Mouse (Mus musculus) olfactory bulb, adult 2 months (tissue): ENCODE results near the gene Frmd4b.

Experiments used
- CTCF ChIP-seq: fragments of 200-500 bp; IDR thresholded peaks from 2 replicates; pipeline ENCODE4 v1.5.1; 2012; ENCODE audit warnings: low read depth, mild to moderate bottlenecking, low read length, moderate library complexity; ENCODE audit not compliant: insufficient read depth
- POLR2A ChIP-seq: fragments of 200-500 bp; IDR thresholded peaks from 2 replicates; pipeline ENCODE4 v1.6.1; 2012; ENCODE audit warnings: mild to moderate bottlenecking, low read depth, low read length, moderate library complexity; ENCODE audit not compliant: insufficient read depth

DNA sequence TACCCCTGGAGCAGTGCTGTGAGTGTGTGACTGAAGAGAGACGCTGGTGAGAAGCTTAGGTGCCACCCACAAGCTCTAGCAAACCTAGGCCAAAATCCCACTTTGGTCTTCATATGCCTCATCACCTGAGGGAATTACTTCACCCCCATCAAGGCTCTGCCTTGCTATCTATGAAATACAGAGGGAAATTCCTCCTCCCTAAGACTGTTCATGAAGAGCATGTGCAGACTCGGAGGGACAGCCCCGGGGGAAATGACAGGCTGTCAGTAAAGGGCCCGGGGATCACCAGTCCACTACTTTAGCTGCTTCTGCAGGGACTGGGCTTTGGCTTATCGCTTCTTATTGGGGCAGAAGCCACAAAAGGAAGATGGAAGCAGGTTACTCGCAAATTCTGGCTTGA is 108.9 kb downstream of the Frmd4b start:
- TF ChIP-seq POLR2A = no peak
- TF ChIP-seq CTCF = no peak
